8 mouse cellular contexts compared by ENCODE assay signal in genomic region chr11:94159911-94160415, GRCm38 (mm10). TPM values are rescaled to one million over a fixed set of nuclear protein-coding genes. Genes with fewer than 3 reads are reported as not detected.
DNase-seq lines count a peak whose midpoint lies in the region; ATAC-seq and TF ChIP-seq lines count a peak whose summit lies in the region.

No protein-coding gene starts in this region.

- peak overlapping the region; percentile 52 for H3K4me2 ChIP-seq in forebrain, embryonic 13.5 days
- peak overlapping the region; percentile 32; the same call in 1 of the 2 replicates for H3K4me2 ChIP-seq in liver, postnatal 0 days (ENCODE audit: low read depth, low read length)

- 42% methylated on average over 7 of the region's 7 CpGs for WGBS in heart, embryonic 10.5 days
- WGBS in forebrain, embryonic 13.5 days = 2% methylated on average over 7 of the region's 7 CpGs
- WGBS in liver, postnatal 0 days (ENCODE audit: insufficient replicate concordance) = 59% methylated on average over 7 of the region's 7 CpGs

- H3K79me3 ChIP-seq in C2C12 (ENCODE audit: low read depth) = no peaks in the 10 kb centered on the region

- H3K4me3 ChIP-seq in heart, embryonic 10.5 days = peak overlapping the region; percentile 49
- no peak overlapping the region for H3K4me3 ChIP-seq in C2C12 (ENCODE audit: insufficient read depth, poor library complexity, severe bottlenecking)
- peak overlapping the region; percentile 12 for H3K4me3 ChIP-seq in forebrain, embryonic 13.5 days
- H3K4me3 ChIP-seq in liver, postnatal 0 days (ENCODE audit: low read depth, low read length) = no peak overlapping the region

- no peak for ATAC-seq in forebrain, embryonic 13.5 days
- no peak for ATAC-seq in liver, postnatal 0 days

- no peaks in the 10 kb centered on the region for H3K79me2 ChIP-seq in C2C12 (ENCODE audit: control insufficient read depth, insufficient read depth)

- no peaks in the 10 kb centered on the region for H3K36me3 ChIP-seq in heart, embryonic 10.5 days
- no peaks in the 10 kb centered on the region for H3K36me3 ChIP-seq in C2C12 (ENCODE audit: control insufficient read depth, insufficient read depth)
- H3K36me3 ChIP-seq in forebrain, embryonic 13.5 days (ENCODE audit: poor library complexity, severe bottlenecking) = no peaks in the 10 kb centered on the region
- H3K36me3 ChIP-seq in liver, postnatal 0 days (replicated peaks; ENCODE audit: insufficient read depth, low read length) = no peaks in the 10 kb centered on the region

- H3K4me1 ChIP-seq in heart, embryonic 10.5 days = peaks cover 38% of the 10 kb centered on the region
- peaks cover 46% of the 10 kb centered on the region for H3K4me1 ChIP-seq in forebrain, embryonic 13.5 days
- peaks cover 19% of the 10 kb centered on the region for H3K4me1 ChIP-seq in liver, postnatal 0 days (ENCODE audit: insufficient read depth)

- H3K9ac ChIP-seq in forebrain, embryonic 13.5 days = peak overlapping the region; percentile 47
- no peak overlapping the region for H3K9ac ChIP-seq in liver, postnatal 0 days (replicated peaks)

- peaks cover 6% of the 10 kb centered on the region; the same call in 1 of the 2 replicates for H3K27me3 ChIP-seq in heart, embryonic 10.5 days (ENCODE audit: insufficient read depth, poor library complexity, severe bottlenecking)
- H3K27me3 ChIP-seq in C2C12 (ENCODE audit: control insufficient read depth, insufficient read depth, insufficient read length) = no peaks in the 10 kb centered on the region
- H3K27me3 ChIP-seq in forebrain, embryonic 13.5 days = no peaks in the 10 kb centered on the region
- no peaks in the 10 kb centered on the region for H3K27me3 ChIP-seq in liver, postnatal 0 days (ENCODE audit: insufficient read depth, low read length)

- no peak for DNase-seq in heart, embryonic 10.5 days (ENCODE audit: low spot score)
- no peak for DNase-seq in heart, adult 18-20 months
- no peak for DNase-seq in liver, postnatal 0 days
- DNase-seq in MN1 (ENCODE audit: low spot score) = no peak
- no peak for DNase-seq in urinary bladder, postnatal 14 days (ENCODE audit: low spot score)
- DNase-seq in gastrocnemius, postnatal 4 days (ENCODE audit: low spot score in 2 of 2) = no peak

- no peak for TF ChIP-seq EP300 in liver, postnatal 0 days (IDR thresholded peaks at IDR 0.05; ENCODE audit: low read depth)

- no peaks in the 10 kb centered on the region for H3K9me3 ChIP-seq in heart, embryonic 10.5 days
- no peaks in the 10 kb centered on the region for H3K9me3 ChIP-seq in forebrain, embryonic 13.5 days (replicated peaks)
- H3K9me3 ChIP-seq in liver, postnatal 0 days (ENCODE audit: low read length) = no peaks in the 10 kb centered on the region

- H3K27ac ChIP-seq in heart, embryonic 10.5 days = peak overlapping the region; percentile 81
- peak overlapping the region; percentile 100 for H3K27ac ChIP-seq in forebrain, embryonic 13.5 days
- peak overlapping the region; percentile 97 for H3K27ac ChIP-seq in liver, postnatal 0 days (ENCODE audit: low read depth)

- no peak for TF ChIP-seq CTCF in C2C12 (IDR thresholded peaks at IDR 0.05; ENCODE audit: control insufficient read depth, insufficient read depth, insufficient read length)
- TF ChIP-seq CTCF in liver, postnatal 0 days (IDR thresholded peaks at IDR 0.05; ENCODE audit: low read depth) = no peak

- H3ac ChIP-seq in C2C12 (ENCODE audit: control insufficient read depth, insufficient read length, low read depth) = peak overlapping the region; percentile 24

TF ChIP-seq in C2C12, 6 proteins besides CTCF, POLR2A, EP300 and RAD21:
- TF ChIP-seq MYOD1 (IDR thresholded peaks at IDR 0.05; ENCODE audit: control insufficient read depth, insufficient read length, low read depth) = no peak
- no peak for TF ChIP-seq USF1 (IDR thresholded peaks at IDR 0.05; ENCODE audit: low read depth)
- no peak for TF ChIP-seq CEBPB (IDR thresholded peaks at IDR 0.05; ENCODE audit: low read depth)
- TF ChIP-seq MYOG (IDR thresholded peaks at IDR 0.05; ENCODE audit: control insufficient read depth, extremely low read depth, insufficient read length) = no peak
- no peak for TF ChIP-seq FOSL1 (IDR thresholded peaks at IDR 0.05; ENCODE audit: insufficient read depth, low read length, poor library complexity, severe bottlenecking)
- peak; percentile 3 for TF ChIP-seq MAX (IDR thresholded peaks at IDR 0.05)

RNA-seq across cellular contexts. Expression of gene Tob1, which starts 51.3 kb away (rescaled TPM):
- 18.5 and 21.7 TPM in 2 replicates for polyA plus RNA-seq in heart, embryonic 10.5 days (2016; fragmentation: Nextera tagmentation; extraction: Ambion mirVana)
- total RNA-seq in heart, adult 18-20 months (2021) = 10 to 100 TPM; 47.5 to 50.4 TPM
- 10.7 TPM for polyA plus RNA-seq in C2C12 (2012; fragmentation: generic; extraction: Trizol)
- polyA plus RNA-seq in forebrain, embryonic 13.5 days (2015; fragmentation: Nextera tagmentation; extraction: Ambion mirVana) = 39.0 and 41.0 TPM in 2 replicates
- 47.8 and 53.1 TPM in 2 replicates for polyA plus RNA-seq in liver, postnatal 0 days (2015; fragmentation: Nextera tagmentation; extraction: Ambion mirVana)
- 10 to 100 TPM; 81.4 to 89.8 TPM for total RNA-seq in gastrocnemius, postnatal 4 days (2021)

Comparison
In these comparisons a context has a peak if more than half of its experiments do, and no peak if none do; other contexts are left out.
1. H3K4me3 ChIP-seq: peak in heart, embryonic 10.5 days (single experiment) and forebrain, embryonic 13.5 days (single experiment); none in C2C12 (single experiment) and liver, postnatal 0 days (single experiment).
2. Peak in every context shown above with its lines, with median percentiles within 50 percentile points of each other: H3K27ac ChIP-seq.